Mouse (Mus musculus) ES-Bruce4 (cell line): ENCODE data around the gene Mtfr2. TPM values are rescaled to one million over a fixed set of nuclear protein-coding genes. Genes with fewer than 3 reads are reported as not detected.
A peak's percentile ranks its signal among the peaks of the same experiment; 100 is the strongest.

Experiments used
- H3K27ac ChIP-seq: 2 replicates; pipeline ENCODE4 v1.5.1; 2012; ENCODE audit warnings: low read length, inconsistent platforms; ENCODE audit not compliant: insufficient read depth
- H3K27me3 ChIP-seq: 2 replicates; pipeline ENCODE4 v1.6.1; 2012; ENCODE audit warnings: mild to moderate bottlenecking, low read length, inconsistent platforms; ENCODE audit not compliant: control insufficient read depth, poor library complexity, insufficient read depth, severe bottlenecking
- H3K36me3 ChIP-seq: 2 replicates; pipeline ENCODE4 v1.6.1; 2012; ENCODE audit warnings: inconsistent platforms, mild to moderate bottlenecking, low read length, moderate library complexity; ENCODE audit not compliant: control insufficient read depth, poor library complexity, insufficient read depth, severe bottlenecking
- H3K4me1 ChIP-seq: one replicate; pipeline ENCODE4 v1.8.1; 2011; ENCODE audit warnings: low read length; ENCODE audit not compliant: control insufficient read depth, insufficient read depth
- H3K4me3 ChIP-seq: 2 replicates; pipeline ENCODE4 v1.5.1; 2011; ENCODE audit warnings: low read depth, mild to moderate bottlenecking, low read length
- H3K9ac ChIP-seq: 2 replicates; pipeline ENCODE4 v1.6.1; 2012; ENCODE audit warnings: low read depth, mild to moderate bottlenecking, inconsistent platforms; ENCODE audit not compliant: poor library complexity, severe bottlenecking
- H3K9me3 ChIP-seq: replicated peaks from 2 replicates; pipeline ENCODE4 v1.6.1; 2012; ENCODE audit warnings: mild to moderate bottlenecking, low read length, inconsistent platforms; ENCODE audit not compliant: control insufficient read depth, poor library complexity, insufficient read depth, severe bottlenecking
- CTCF ChIP-seq: IDR thresholded peaks from one replicate; pipeline ENCODE4 v1.8.1; 2011; ENCODE audit warnings: low read depth, low read length
- EP300 ChIP-seq: IDR thresholded peaks from 2 replicates; pipeline ENCODE4 v1.6.1; 2011; ENCODE audit warnings: low read depth, low read length; ENCODE audit not compliant: insufficient read depth
- POLR2A ChIP-seq: IDR thresholded peaks from one replicate; pipeline ENCODE4 v1.8.1; 2011; ENCODE audit warnings: low read length; ENCODE audit not compliant: insufficient read depth
- polyA plus RNA-seq: library from polyadenylated mRNA; stranded (reverse); fragments of >200 nt; gene quantifications from 2 replicates; pipeline ENCODE4 v1.2.4, GENCODE M21; 2011; ENCODE audit warnings: low read depth; ENCODE audit not compliant: missing spikeins, insufficient read depth, insufficient read length

Mtfr2 gene
- 18.8 and 20.2 TPM in 2 replicates for polyA plus RNA-seq

GRCm38 (mm10) chr10:20347285-20348214 lies at the start of gene Mtfr2:
TSS of gene Mtfr2 (plus strand) at chr10:20347770.
- Histone ChIP-seq H3K9ac (peak within 1 kb of the TSS; percentile 53), H3K27me3 (no peaks in the 10 kb centered on the region), H3K4me3 (peak within 1 kb of the TSS; percentile 63), H3K9me3 (no peaks in the 10 kb centered on the region), H3K4me1 (no peaks in the 10 kb centered on the region), H3K27ac (peak within 1 kb of the TSS; percentile 69), H3K36me3 (peaks cover 27% of the 10 kb centered on the region)
- TF ChIP-seq POLR2A (no peak), CTCF (no peak), EP300 (no peak)

- Histone ChIP-seq H3K4me3 (no peak overlapping the region), H3K27me3 (no peaks in the 10 kb centered on the region), H3K4me1 (peaks cover 4% of the 10 kb centered on the region), H3K36me3 (no peaks in the 10 kb centered on the region), H3K9ac (no peak overlapping the region), H3K27ac (peak overlapping the region; percentile 8; the same call in 1 of the 2 replicates), H3K9me3 (no peaks in the 10 kb centered on the region)
- TF ChIP-seq EP300 (no peak), POLR2A (no peak), CTCF (no peak)
Observed at GRCm38 (mm10) chr10:20298152-20298920, 49.2 kb upstream of the Mtfr2 start.

GRCm38 (mm10) chr10:20299114-20299513 lies 48.5 kb upstream of the Mtfr2 start:
- Histone ChIP-seq H3K4me3 (no peak overlapping the region), H3K27me3 (no peaks in the 10 kb centered on the region), H3K36me3 (no peaks in the 10 kb centered on the region), H3K27ac (no peak overlapping the region), H3K4me1 (peaks cover 4% of the 10 kb centered on the region), H3K9me3 (no peaks in the 10 kb centered on the region), H3K9ac (no peak overlapping the region)
- TF ChIP-seq CTCF (no peak), EP300 (no peak), POLR2A (no peak)

GRCm38 (mm10) chr10:20310969-20311769 lies 36.4 kb upstream of the Mtfr2 start:
- Histone ChIP-seq H3K27me3 (no peaks in the 10 kb centered on the region), H3K9me3 (no peaks in the 10 kb centered on the region), H3K36me3 (peaks cover 2% of the 10 kb centered on the region; the same call in 1 of the 2 replicates), H3K27ac (peak overlapping the region; percentile 91), H3K4me1 (no peaks in the 10 kb centered on the region), H3K4me3 (peak overlapping the region; percentile 66), H3K9ac (peak overlapping the region; percentile 88)
- TF ChIP-seq POLR2A (no peak), CTCF (no peak), EP300 (no peak)

GRCm38 (mm10) chr10:20311918-20312735 lies 35.4 kb upstream of the Mtfr2 start, which contains the start of gene Bclaf1:
TSS of gene Bclaf1 (plus strand) at chr10:20312469.
- no peaks in the 10 kb centered on the region for H3K27me3 ChIP-seq
- H3K27ac ChIP-seq: peak within 1 kb of the TSS; percentile 92
- peak within 1 kb of the TSS; percentile 88 for H3K4me3 ChIP-seq
- peaks cover 2% of the 10 kb centered on the region; the same call in 1 of the 2 replicates for H3K36me3 ChIP-seq
- no peaks in the 10 kb centered on the region for H3K9me3 ChIP-seq
- peak within 1 kb of the TSS; percentile 88 for H3K9ac ChIP-seq
- no peaks in the 10 kb centered on the region for H3K4me1 ChIP-seq
- TF ChIP-seq CTCF (no peak), POLR2A (peak; percentile 82)
